Mouse (Mus musculus) forebrain, embryonic 10.5 days (tissue): ENCODE data around the gene Ezh2. TPM values are rescaled to one million over a fixed set of nuclear protein-coding genes. Genes with fewer than 3 reads are reported as not detected.
"Not testable (repeated sequence)": the region's sequence is repeated elsewhere in the genome, so short reads cannot be mapped to it uniquely, and the experiment has no call there.

ENCODE experiments used
- DNase-seq: peaks from one replicate; pipeline ENCODE4 v3.0.0-alpha.2; 2017; ENCODE audit warnings: low spot score; ENCODE audit errors: extremely low spot score
- H3K27ac ChIP-seq: fragments of 300-500 bp; sonication (generic); 2 replicates; pipeline ENCODE4 v1.5.1; 2016; ENCODE audit warnings: mild to moderate bottlenecking
- H3K27me3 ChIP-seq: fragments of 300-500 bp; sonication (generic); 2 replicates; pipeline ENCODE4 v1.6.1; 2016; ENCODE audit warnings: mild to moderate bottlenecking; ENCODE audit not compliant: poor library complexity, severe bottlenecking
- H3K36me3 ChIP-seq: fragments of 300-500 bp; sonication (generic); replicated peaks from 2 replicates; pipeline ENCODE4 v1.6.1; 2016; ENCODE audit warnings: mild to moderate bottlenecking, moderate library complexity
- H3K4me1 ChIP-seq: fragments of 300-500 bp; sonication (generic); 2 replicates; pipeline ENCODE4 v1.6.1; 2016
- H3K4me3 ChIP-seq: fragments of 300-500 bp; sonication (generic); 2 replicates; pipeline ENCODE4 v1.5.1; 2016; ENCODE audit warnings: mild to moderate bottlenecking, moderate library complexity
- H3K9me3 ChIP-seq: fragments of 300-500 bp; sonication (generic); 2 replicates; pipeline ENCODE4 v1.6.1; 2016; ENCODE audit warnings: mild to moderate bottlenecking, moderate library complexity
- WGBS: fragments of 180-500 bp; shearing (Covaris S2); methylation state at CpG from one replicate; pipeline ENCODE4 v1.1.7; 2016; 5-methylcytosine and 5-hydroxymethylcytosine counted together
- polyA plus RNA-seq: library from polyadenylated mRNA; unstranded; fragments of >200 nt; fragmentation: Nextera tagmentation; extraction: Ambion mirVana; gene quantifications from 2 replicates; pipeline ENCODE4 v1.2.1, GENCODE M21; 2016

Ezh2 gene
- polyA plus RNA-seq, 1 experiment from 2014 or later, result 210 TPM

DNA sequence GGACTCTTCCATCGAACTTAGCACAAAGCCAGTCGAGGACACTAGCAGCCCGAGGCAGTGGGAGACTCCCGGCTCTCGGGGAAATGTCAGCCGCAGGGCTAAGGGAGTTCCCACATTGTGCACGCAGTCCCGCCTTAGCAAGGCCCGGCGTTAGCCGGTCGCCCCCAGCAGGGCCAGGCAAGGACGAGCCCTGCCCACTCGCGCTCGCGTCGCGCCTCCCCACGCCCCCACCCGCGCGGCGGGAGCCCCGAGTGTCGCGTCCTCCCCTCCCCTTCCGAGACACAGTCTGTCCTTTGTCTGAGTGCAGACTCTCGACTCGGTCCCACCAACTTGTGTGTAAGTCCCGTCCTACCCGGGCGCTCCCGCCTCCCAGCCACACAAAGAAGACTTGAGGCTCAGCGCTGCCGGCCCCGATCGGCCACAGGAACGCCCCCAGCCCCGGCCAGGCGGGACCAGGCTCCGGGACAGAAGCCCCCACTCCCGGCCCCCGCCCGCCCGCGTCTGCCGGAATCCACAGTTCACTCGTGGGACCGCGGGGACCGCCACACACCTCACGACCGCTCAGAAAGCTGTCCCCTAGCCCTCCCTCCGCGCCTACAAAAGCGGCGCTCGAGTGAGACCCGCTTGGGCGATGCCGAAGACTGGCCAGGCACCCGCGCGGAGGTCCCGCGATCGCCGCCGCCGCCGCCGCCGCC is 853 bp downstream of the Ezh2 start:
- H3K27ac ChIP-seq, result peak overlapping the region; percentile 100
- DNase-seq, result peak; percentile 81
- H3K27me3 ChIP-seq, result no peaks in the 10 kb centered on the region
- H3K36me3 ChIP-seq, result no peaks in the 10 kb centered on the region
- H3K9me3 ChIP-seq, result no peaks in the 10 kb centered on the region
- H3K4me3 ChIP-seq, result peak overlapping the region; percentile 94
- under 1% methylated on average over 74 of the region's 74 CpGs for WGBS
- H3K4me1 ChIP-seq, result peaks cover 36% of the 10 kb centered on the region

GRCm38 (mm10) chr6:47593590-47593989 is 1.6 kb downstream of the Ezh2 start:
- Histone ChIP-seq H3K27me3 (no peaks in the 10 kb centered on the region), H3K9me3 (no peaks in the 10 kb centered on the region), H3K4me3 (peak overlapping the region; percentile 94), H3K36me3 (no peaks in the 10 kb centered on the region), H3K27ac (peak overlapping the region; percentile 100), H3K4me1 (peaks cover 36% of the 10 kb centered on the region)
- WGBS, result 21% methylated on average over 9 of the region's 9 CpGs
- no peak for DNase-seq

- peaks cover 15% of the 10 kb centered on the region for H3K4me1 ChIP-seq
- DNase-seq, H3K9me3 ChIP-seq, H3K27me3 ChIP-seq, H3K27ac ChIP-seq, H3K4me3 ChIP-seq: not testable (repeated sequence)
- peaks cover 37% of the 10 kb centered on the region for H3K36me3 ChIP-seq
- 98% methylated on average over 2 of the region's 2 CpGs for WGBS
These were observed 7.8 kb downstream of the Ezh2 start for GRCm38 (mm10) chr6:47587332-47587731.

GRCm38 (mm10) chr6:47572887-47573286 is 22.3 kb downstream of the Ezh2 start:
- Histone ChIP-seq H3K4me1 (no peaks in the 10 kb centered on the region), H3K9me3 (no peaks in the 10 kb centered on the region), H3K36me3 (peaks cover 92% of the 10 kb centered on the region), H3K27ac (no peak overlapping the region), H3K27me3 (no peaks in the 10 kb centered on the region), H3K4me3 (no peak overlapping the region)
- no peak for DNase-seq
- 89% methylated on average over 2 of the region's 2 CpGs for WGBS

DNA sequence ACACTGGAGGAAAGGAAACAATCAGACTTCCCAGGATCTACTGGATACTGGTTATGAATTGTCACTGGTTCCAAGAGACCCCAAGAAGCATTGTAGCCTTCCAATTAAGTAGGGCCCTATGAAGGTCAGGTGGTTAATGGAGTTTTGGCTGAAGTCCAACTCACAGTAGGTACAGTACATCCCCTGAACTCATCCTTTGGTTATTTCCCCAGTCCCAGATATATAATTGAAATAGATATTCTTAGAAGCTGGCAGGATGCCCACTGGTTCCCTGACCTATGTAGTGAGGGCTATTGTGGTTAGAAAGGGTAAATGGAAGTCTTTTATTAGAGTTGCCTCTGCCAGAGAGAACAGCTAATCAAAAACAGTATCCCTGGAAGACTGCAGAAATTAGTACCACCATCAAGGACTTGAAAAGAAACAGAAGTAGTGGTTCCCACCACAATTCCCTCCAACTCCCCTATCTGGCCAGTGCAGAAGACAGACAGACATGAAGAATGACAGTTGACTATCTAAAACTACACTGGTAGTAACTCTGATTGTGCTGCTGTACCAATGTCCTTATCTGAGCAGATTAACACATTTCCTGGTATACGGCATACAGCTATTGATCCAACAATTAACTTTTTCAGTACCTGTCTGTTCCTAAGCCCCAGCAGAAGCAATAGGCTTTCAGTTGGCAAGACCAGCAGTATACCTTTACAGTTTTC is 29.7 kb downstream of the Ezh2 start:
- WGBS, result 88% methylated on average over 1 of the region's 1 CpGs
- Histone ChIP-seq H3K36me3 (peaks cover 98% of the 10 kb centered on the region), H3K27me3 (no peaks in the 10 kb centered on the region), H3K9me3 (no peaks in the 10 kb centered on the region), H3K4me3 (no peak overlapping the region), H3K27ac (no peak overlapping the region), H3K4me1 (no peaks in the 10 kb centered on the region)
- DNase-seq, result no peak

DNA sequence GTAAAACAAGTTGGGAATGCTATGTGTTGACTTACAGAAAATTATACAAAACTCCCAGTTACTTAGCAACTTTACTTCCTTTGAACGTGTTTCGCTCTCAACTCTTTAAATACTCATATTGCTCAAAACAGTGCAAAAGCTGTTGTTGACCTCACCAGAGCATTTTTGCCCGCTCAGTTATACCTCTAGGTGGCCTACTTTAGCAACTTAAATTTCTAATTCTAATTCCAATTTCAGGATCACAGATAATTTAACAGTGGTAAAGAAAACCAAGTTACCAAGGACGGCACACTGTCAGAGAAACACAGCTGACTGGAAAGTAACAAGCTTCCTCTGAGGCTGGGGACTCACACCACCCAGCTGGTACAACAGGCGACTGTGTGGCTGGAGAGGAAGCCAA is 33.7 kb downstream of the Ezh2 start:
- Histone ChIP-seq H3K36me3 (peaks cover 100% of the 10 kb centered on the region), H3K27ac (no peak overlapping the region), H3K4me1 (no peaks in the 10 kb centered on the region), H3K4me3 (no peak overlapping the region), H3K27me3 (no peaks in the 10 kb centered on the region), H3K9me3 (no peaks in the 10 kb centered on the region)
- DNase-seq, result no peak
- 93% methylated on average over 5 of the region's 5 CpGs for WGBS

GRCm38 (mm10) chr6:47560846-47561245 is 34.3 kb downstream of the Ezh2 start:
- Histone ChIP-seq H3K36me3 (peaks cover 100% of the 10 kb centered on the region), H3K9me3 (no peaks in the 10 kb centered on the region), H3K4me1 (no peaks in the 10 kb centered on the region), H3K27ac (no peak overlapping the region), H3K4me3 (no peak overlapping the region), H3K27me3 (no peaks in the 10 kb centered on the region)
- no peak for DNase-seq
- 90% methylated on average over 2 of the region's 2 CpGs for WGBS

GRCm38 (mm10) chr6:47560407-47560806 is 34.7 kb downstream of the Ezh2 start:
- Histone ChIP-seq H3K27me3 (no peaks in the 10 kb centered on the region), H3K36me3 (peaks cover 100% of the 10 kb centered on the region), H3K4me1 (no peaks in the 10 kb centered on the region), H3K9me3 (no peaks in the 10 kb centered on the region), H3K27ac (no peak overlapping the region), H3K4me3 (no peak overlapping the region)
- DNase-seq, result no peak

- WGBS, result 92% methylated on average over 2 of the region's 2 CpGs
- H3K9me3 ChIP-seq, result no peaks in the 10 kb centered on the region
- H3K27ac ChIP-seq, result no peak overlapping the region
- no peaks in the 10 kb centered on the region for H3K27me3 ChIP-seq
- no peak overlapping the region for H3K4me3 ChIP-seq
- H3K36me3 ChIP-seq, result peaks cover 100% of the 10 kb centered on the region
- no peak for DNase-seq
- H3K4me1 ChIP-seq, result no peaks in the 10 kb centered on the region
These were observed 35.9 kb downstream of the Ezh2 start for GRCm38 (mm10) chr6:47559287-47559686.

DNA sequence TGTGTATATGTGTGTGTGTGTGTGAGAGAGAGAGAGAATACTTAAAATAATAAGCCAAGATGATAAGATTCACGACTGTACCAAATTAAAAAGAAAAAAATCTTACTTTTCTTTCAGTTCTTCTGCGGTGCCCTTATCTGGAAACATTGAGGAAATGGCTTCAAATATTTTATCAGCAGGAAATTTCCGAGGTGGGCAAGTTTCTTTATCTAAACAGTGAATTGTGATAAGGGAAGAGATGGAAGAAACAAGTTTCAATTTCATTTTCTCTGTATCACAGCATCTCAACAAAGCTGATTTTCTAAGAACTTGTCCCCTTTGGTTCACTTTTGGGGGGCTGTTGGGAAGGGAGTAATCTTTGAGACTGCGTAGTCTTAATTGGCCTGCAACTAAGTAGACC is 42.9 kb downstream of the Ezh2 start:
- Histone ChIP-seq H3K36me3 (peaks cover 100% of the 10 kb centered on the region), H3K4me1 (no peaks in the 10 kb centered on the region), H3K27ac (no peak overlapping the region)

DNA sequence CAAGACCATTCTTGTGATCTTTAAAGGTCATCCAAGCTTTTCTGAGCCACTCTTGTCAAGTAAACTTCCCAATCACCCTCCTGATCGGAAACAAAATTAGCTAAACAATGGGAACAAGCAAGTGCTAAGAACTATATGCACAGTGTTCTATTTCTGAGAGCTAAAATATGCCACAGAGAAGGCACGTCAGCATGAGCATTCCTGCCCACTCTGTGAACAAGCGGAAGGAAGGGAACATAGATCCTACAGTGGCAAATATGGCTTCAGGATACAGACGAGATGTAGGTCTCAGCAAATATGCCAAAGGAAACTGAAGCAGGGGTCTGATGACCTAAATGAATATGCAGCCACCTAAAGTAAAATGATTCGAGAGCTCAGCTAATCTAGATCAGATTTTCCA is 59.8 kb downstream of the Ezh2 start:
- no peaks in the 10 kb centered on the region for H3K4me1 ChIP-seq
- H3K36me3 ChIP-seq, result peaks cover 77% of the 10 kb centered on the region
- WGBS, result 90% methylated on average over 5 of the region's 5 CpGs
- H3K4me3 ChIP-seq, result no peak overlapping the region
- H3K9me3 ChIP-seq, result no peaks in the 10 kb centered on the region
- DNase-seq, result no peak
- H3K27me3 ChIP-seq, result no peaks in the 10 kb centered on the region
- no peak overlapping the region for H3K27ac ChIP-seq

More for the DNA sequence above, 42.9 kb downstream of the Ezh2 start:
- no peak for DNase-seq
- 90% methylated on average over 4 of the region's 4 CpGs for WGBS
- Histone ChIP-seq H3K27me3 (no peaks in the 10 kb centered on the region), H3K9me3 (no peaks in the 10 kb centered on the region), H3K4me3 (no peak overlapping the region)

GRCm38 (mm10) chr6:47532547-47532946 is 62.6 kb downstream of the Ezh2 start:
- WGBS, result 75% methylated on average over 1 of the region's 1 CpGs
- peaks cover 96% of the 10 kb centered on the region for H3K36me3 ChIP-seq
- H3K4me1 ChIP-seq, result no peaks in the 10 kb centered on the region

DNA sequence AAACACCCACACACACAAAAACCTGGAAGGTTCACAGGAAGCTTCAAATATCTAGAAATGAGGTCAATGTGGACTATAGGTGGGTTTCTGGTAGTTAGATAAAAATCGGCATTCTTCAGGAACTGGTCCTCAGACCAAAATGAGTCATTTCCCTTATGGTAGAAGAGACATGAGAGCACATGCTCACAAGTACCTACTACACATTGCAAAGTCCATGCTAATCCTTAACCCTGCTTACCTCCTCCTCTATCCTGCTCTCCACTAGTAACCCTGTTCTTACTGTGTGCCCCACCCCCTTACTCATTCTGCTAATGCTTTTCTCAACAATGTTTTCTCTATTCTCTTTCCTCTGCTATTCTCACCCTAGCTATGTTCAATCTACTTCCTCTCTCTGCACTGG is 67.5 kb downstream of the Ezh2 start:
- Histone ChIP-seq H3K27ac (no peak overlapping the region), H3K27me3 (no peaks in the 10 kb centered on the region), H3K9me3 (no peaks in the 10 kb centered on the region), H3K36me3 (peaks cover 100% of the 10 kb centered on the region), H3K4me3 (no peak overlapping the region), H3K4me1 (no peaks in the 10 kb centered on the region)
- 91% methylated on average over 1 of the region's 1 CpGs for WGBS
- DNase-seq, result no peak

More at GRCm38 (mm10) chr6:47532547-47532946, 62.6 kb downstream of the Ezh2 start:
- DNase-seq, result no peak
- Histone ChIP-seq H3K27ac (no peak overlapping the region), H3K9me3 (no peaks in the 10 kb centered on the region), H3K27me3 (no peaks in the 10 kb centered on the region), H3K4me3 (no peak overlapping the region)
